Mouse (Mus musculus) bone marrow, adult 2 months (tissue): ENCODE data around the gene Fndc3b. TPM values are rescaled to one million over a fixed set of nuclear protein-coding genes. Genes with fewer than 3 reads are reported as not detected.

Source experiments
- H3K27ac ChIP-seq: fragments of 200-500 bp; 2 replicates; pipeline ENCODE4 v1.5.1; 2012; ENCODE audit warnings: low read depth, mild to moderate bottlenecking, control low read depth, inconsistent platforms, low read length; ENCODE audit not compliant: control insufficient read depth, poor library complexity, insufficient read depth
- H3K4me1 ChIP-seq: fragments of 200-500 bp; 2 replicates; pipeline ENCODE4 v1.6.1; 2011; ENCODE audit warnings: low read length; ENCODE audit not compliant: control insufficient read depth, insufficient read depth
- H3K4me3 ChIP-seq: fragments of 200-500 bp; replicated peaks from 2 replicates; pipeline ENCODE3; 2011; ENCODE audit warnings: mild to moderate bottlenecking, low read depth, low read length, control low read depth; ENCODE audit not compliant: control insufficient read depth
- CTCF ChIP-seq: fragments of 200-500 bp; IDR thresholded peaks from 2 replicates; pipeline ENCODE4 v1.5.1; 2011; ENCODE audit warnings: low read length, control low read depth; ENCODE audit not compliant: control insufficient read depth, insufficient read depth
- POLR2A ChIP-seq: fragments of 200-500 bp; IDR thresholded peaks from 2 replicates; pipeline ENCODE4 v1.6.1; 2011; ENCODE audit warnings: low read depth, mild to moderate bottlenecking, control low read depth, low read length, borderline replicate concordance; ENCODE audit not compliant: control insufficient read depth
- WGBS: fragments of 180-500 bp; shearing (Covaris S2); methylation state at CpG from one replicate; pipeline ENCODE4 v1.1.7; 2018; 5-methylcytosine and 5-hydroxymethylcytosine counted together
- polyA plus RNA-seq: library from polyadenylated mRNA; stranded (reverse); fragments of >200 nt; gene quantifications from 2 replicates; pipeline ENCODE4 v1.2.4, GENCODE M21; 2011; ENCODE audit warnings: low replicate concordance; ENCODE audit not compliant: missing spikeins, insufficient read depth, insufficient read length

The Fndc3b gene
- polyA plus RNA-seq, 1 experiment: 4.2 TPM

- H3K4me3 ChIP-seq: no peak overlapping the region
- no peak for TF ChIP-seq POLR2A
- no peak for TF ChIP-seq CTCF
- 25% methylated on average over 19 of the region's 19 CpGs for WGBS
- H3K4me1 ChIP-seq: peaks cover 4% of the 10 kb centered on the region; the same call in 1 of the 2 replicates
- H3K27ac ChIP-seq: peak overlapping the region; percentile 54
Measured at GRCm38 (mm10) chr3:27616421-27617236, 94.5 kb downstream of the Fndc3b start.

- H3K27ac ChIP-seq: no peak overlapping the region
- 57% methylated on average over 8 of the region's 8 CpGs for WGBS
Measured at GRCm38 (mm10) chr3:27615479-27615878, 95.6 kb downstream of the Fndc3b start.

GRCm38 (mm10) chr3:27613828-27614227 is 97.3 kb downstream of the Fndc3b start:
- Histone ChIP-seq H3K4me3 (no peak overlapping the region), H3K27ac (no peak overlapping the region), H3K4me1 (peaks cover 4% of the 10 kb centered on the region; the same call in 1 of the 2 replicates)
- TF ChIP-seq POLR2A (no peak), CTCF (no peak)
- WGBS: 77% methylated on average over 11 of the region's 11 CpGs

More at GRCm38 (mm10) chr3:27615479-27615878, 95.6 kb downstream of the Fndc3b start:
- H3K4me3 ChIP-seq: no peak overlapping the region
- H3K4me1 ChIP-seq: peaks cover 4% of the 10 kb centered on the region; the same call in 1 of the 2 replicates
- TF ChIP-seq CTCF (no peak), POLR2A (no peak)

GRCm38 (mm10) chr3:27613011-27613410 is 98.1 kb downstream of the Fndc3b start:
- H3K4me1 ChIP-seq: peaks cover 4% of the 10 kb centered on the region; the same call in 1 of the 2 replicates
- 31% methylated on average over 4 of the region's 4 CpGs for WGBS
- no peak for TF ChIP-seq CTCF
- no peak for TF ChIP-seq POLR2A
- H3K4me3 ChIP-seq: no peak overlapping the region
- H3K27ac ChIP-seq: no peak overlapping the region

GRCm38 (mm10) chr3:27611986-27612385 is 99.1 kb downstream of the Fndc3b start:
- Histone ChIP-seq H3K4me3 (no peak overlapping the region), H3K4me1 (peaks cover 2% of the 10 kb centered on the region; the same call in 1 of the 2 replicates), H3K27ac (no peak overlapping the region)
- TF ChIP-seq CTCF: no peak
- WGBS: 71% methylated on average over 5 of the region's 5 CpGs

GRCm38 (mm10) chr3:27610547-27610946 is 100.6 kb downstream of the Fndc3b start:
- H3K4me3 ChIP-seq: no peak overlapping the region
- TF ChIP-seq CTCF: no peak
- TF ChIP-seq POLR2A: no peak
- H3K27ac ChIP-seq: no peak overlapping the region
- WGBS: 83% methylated on average over 4 of the region's 4 CpGs
- H3K4me1 ChIP-seq: peaks cover 2% of the 10 kb centered on the region; the same call in 1 of the 2 replicates

- no peak for TF ChIP-seq POLR2A
- TF ChIP-seq CTCF: no peak
- Histone ChIP-seq H3K27ac (no peak overlapping the region), H3K4me1 (peaks cover 2% of the 10 kb centered on the region; the same call in 1 of the 2 replicates), H3K4me3 (no peak overlapping the region)
- 77% methylated on average over 1 of the region's 1 CpGs for WGBS
Measured at GRCm38 (mm10) chr3:27610089-27610488, 101.0 kb downstream of the Fndc3b start.

- WGBS: 31% methylated on average over 7 of the region's 7 CpGs
Measured at GRCm38 (mm10) chr3:27607796-27608151, 103.3 kb downstream of the Fndc3b start.

More at GRCm38 (mm10) chr3:27607796-27608151, 103.3 kb downstream of the Fndc3b start:
- no peak overlapping the region for H3K4me3 ChIP-seq
- TF ChIP-seq POLR2A (no peak), CTCF (no peak)
- peaks cover 2% of the 10 kb centered on the region; the same call in 1 of the 2 replicates for H3K4me1 ChIP-seq
- no peak overlapping the region for H3K27ac ChIP-seq
